23 mouse cellular contexts compared by ENCODE assay signal in the genomic region with DNA sequence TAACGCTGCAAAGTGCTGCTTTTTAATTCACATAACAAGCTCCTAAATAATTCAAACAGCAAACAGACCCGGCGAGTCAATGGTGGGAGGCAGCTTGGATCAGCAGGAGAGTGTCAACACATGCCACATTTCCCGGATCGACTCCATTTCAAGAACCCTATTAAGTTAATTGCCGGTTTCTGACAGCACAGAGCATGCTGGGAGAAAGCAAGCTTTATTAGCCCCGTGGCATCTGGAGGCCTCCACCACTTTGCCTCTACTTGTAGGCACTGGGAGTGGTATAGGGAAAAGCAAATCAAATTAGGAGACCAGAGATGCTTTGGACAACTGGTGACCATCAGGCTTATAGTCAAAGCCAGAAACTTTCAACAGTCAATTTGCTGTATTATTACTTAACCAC.
DNase-seq lines count a peak whose midpoint lies in the region; ATAC-seq lines count a peak whose summit lies in the region.
"Had no signal": no experiment of that assay in that cellular context is flagged by ENCODE, and none has a peak within 500 bp of the region (broad histone marks: within the 10 kb centered on the region; RNA-seq: fewer than 3 reads in every experiment).

No protein-coding gene starts in this region.

- no peaks in the 10 kb centered on the region for H3K27me3 ChIP-seq in hindbrain, embryonic 13.5 days
- H3K27me3 ChIP-seq in hindbrain, embryonic 10.5 days (ENCODE audit: insufficient read depth, poor library complexity, severe bottlenecking): no peaks in the 10 kb centered on the region
- no peaks in the 10 kb centered on the region for H3K27me3 ChIP-seq in limb, embryonic 11.5 days (ENCODE audit: control insufficient read depth, insufficient read depth, low read length)
- H3K27me3 ChIP-seq: liver, embryonic 12.5 days; stomach, embryonic 15.5 days had no signal

- no peak overlapping the region for H3K27ac ChIP-seq in hindbrain, embryonic 13.5 days
- H3K27ac ChIP-seq in hindbrain, embryonic 10.5 days: no peak overlapping the region
- peak overlapping the region; percentile 3; the same call in 1 of the 2 replicates for H3K27ac ChIP-seq in limb, embryonic 11.5 days (replicated peaks; ENCODE audit: low read depth, low read length)
- H3K27ac ChIP-seq: hindbrain, embryonic 14.5 days; layer of hippocampus, adult 2 months; liver, embryonic 12.5 days; stomach, embryonic 15.5 days had no signal

- H3K4me3 ChIP-seq in hindbrain, embryonic 13.5 days: no peak overlapping the region
- H3K4me3 ChIP-seq in hindbrain, embryonic 10.5 days: no peak overlapping the region
- no peak overlapping the region for H3K4me3 ChIP-seq in limb, embryonic 11.5 days (ENCODE audit: low read depth, low read length)
- H3K4me3 ChIP-seq: layer of hippocampus, adult 2 months; liver, embryonic 12.5 days; stomach, embryonic 15.5 days had no signal

- ATAC-seq in hindbrain, embryonic 13.5 days (ENCODE audit: low FRiP score): 0 out of 2 replicates have a peak, but pooled peaks have one; percentile 39
- ATAC-seq in limb, embryonic 11.5 days (ENCODE audit: insufficient number of reproducible peaks, low FRiP score, low TSS enrichment, low read depth): no peak
- ATAC-seq: liver, embryonic 12.5 days had no signal

- H3K9me3 ChIP-seq in hindbrain, embryonic 13.5 days: no peaks in the 10 kb centered on the region
- H3K9me3 ChIP-seq in hindbrain, embryonic 10.5 days: no peaks in the 10 kb centered on the region
- H3K9me3 ChIP-seq in limb, embryonic 11.5 days (ENCODE audit: control insufficient read depth, low read length): no peaks in the 10 kb centered on the region
- H3K9me3 ChIP-seq: liver, embryonic 12.5 days; stomach, embryonic 15.5 days had no signal

- H3K36me3 ChIP-seq in hindbrain, embryonic 13.5 days: no peaks in the 10 kb centered on the region
- H3K36me3 ChIP-seq in hindbrain, embryonic 10.5 days: no peaks in the 10 kb centered on the region
- H3K36me3 ChIP-seq in limb, embryonic 11.5 days (ENCODE audit: control insufficient read depth, insufficient read depth, low read length): no peaks in the 10 kb centered on the region
- H3K36me3 ChIP-seq: liver, embryonic 12.5 days; stomach, embryonic 15.5 days had no signal

- peaks cover 6% of the 10 kb centered on the region; the same call in 1 of the 2 replicates for H3K4me1 ChIP-seq in hindbrain, embryonic 13.5 days (replicated peaks)
- H3K4me1 ChIP-seq in hindbrain, embryonic 10.5 days (replicated peaks): no peaks in the 10 kb centered on the region
- H3K4me1 ChIP-seq in limb, embryonic 11.5 days (ENCODE audit: control insufficient read depth, insufficient read depth, low read length): peaks cover 10% of the 10 kb centered on the region
- H3K4me1 ChIP-seq: liver, embryonic 12.5 days; stomach, embryonic 15.5 days had no signal

- no peak for DNase-seq in hindbrain, embryonic 10.5 days (ENCODE audit: low spot score)
- peak; percentile 10 for DNase-seq in MN1 (ENCODE audit: low spot score)
- DNase-seq in brain, embryonic 18.5 days (ENCODE audit: low read depth, low spot score): peak; percentile 28
- peak; percentile 63 for DNase-seq in limb, embryonic 11.5 days (ENCODE audit: low spot score)
- DNase-seq in frontal cortex, adult 2 months (ENCODE audit: extremely low spot score in 1 of 2, low spot score in 1 of 2): no peak
- no peak for DNase-seq in ovary, postnatal 14 days (ENCODE audit: low spot score)
- DNase-seq: B cell, adult 2 months; cerebellum, adult 11 months; cerebellum, postnatal 10 days; heart, postnatal 10 days; kidney, adult 8-10 months; kidney, postnatal 14 days; layer of hippocampus, postnatal 36 days; lung, adult 2 months; lung, postnatal 4 days; right cerebral cortex, postnatal 25 days; thymus, adult 18-20 months had no signal

- H3K9ac ChIP-seq in hindbrain, embryonic 13.5 days: no peak overlapping the region
- no peak overlapping the region for H3K9ac ChIP-seq in limb, embryonic 11.5 days (ENCODE audit: low read length)
- H3K9ac ChIP-seq: hindbrain, embryonic 14.5 days; liver, embryonic 12.5 days; stomach, embryonic 15.5 days had no signal

- WGBS in hindbrain, embryonic 13.5 days: 57% methylated on average over 7 of the region's 7 CpGs
- 79% methylated on average over 7 of the region's 7 CpGs for WGBS in hindbrain, embryonic 10.5 days
- WGBS in limb, embryonic 11.5 days: 17% methylated on average over 7 of the region's 7 CpGs

- H3K4me2 ChIP-seq in hindbrain, embryonic 13.5 days: no peak overlapping the region
- H3K4me2 ChIP-seq in limb, embryonic 11.5 days (ENCODE audit: low read depth, severe bottlenecking): no peak overlapping the region
- H3K4me2 ChIP-seq: heart, embryonic 11.5 days; hindbrain, embryonic 14.5 days; liver, embryonic 12.5 days; stomach, embryonic 15.5 days had no signal

Comparison
In these comparisons a context has a peak if more than half of its experiments do, and no peak if none do; other contexts are left out.
1. DNase-seq: peak in MN1 (single experiment), brain, embryonic 18.5 days (single experiment) and limb, embryonic 11.5 days (single experiment); none in hindbrain, embryonic 10.5 days (single experiment), frontal cortex, adult 2 months (0 of 2) and ovary, postnatal 14 days (single experiment).